Mouse (Mus musculus): ENCODE measurements around the gene Dpp6.

- TF ChIP-seq MAX (IDR thresholded peaks at IDR 0.05) (no peak), CTCF (IDR thresholded peaks at IDR 0.05; ENCODE audit: control insufficient read depth, insufficient read depth, insufficient read length) (no peak), USF1 (IDR thresholded peaks at IDR 0.05; ENCODE audit: low read depth) (no peak)
These were observed 815.1 kb downstream of the Dpp6 start for GRCm38 (mm10) chr5:27632151-27632550.

Data from C2C12 (cell line).